Mouse (Mus musculus): ENCODE measurements around the gene Ccdc69. TPM values are rescaled to one million over a fixed set of nuclear protein-coding genes. Genes with fewer than 3 reads are reported as not detected.

Ccdc69 gene
- total RNA-seq, 1 experiment from 2014 or later, result 8.3 TPM

DNA sequence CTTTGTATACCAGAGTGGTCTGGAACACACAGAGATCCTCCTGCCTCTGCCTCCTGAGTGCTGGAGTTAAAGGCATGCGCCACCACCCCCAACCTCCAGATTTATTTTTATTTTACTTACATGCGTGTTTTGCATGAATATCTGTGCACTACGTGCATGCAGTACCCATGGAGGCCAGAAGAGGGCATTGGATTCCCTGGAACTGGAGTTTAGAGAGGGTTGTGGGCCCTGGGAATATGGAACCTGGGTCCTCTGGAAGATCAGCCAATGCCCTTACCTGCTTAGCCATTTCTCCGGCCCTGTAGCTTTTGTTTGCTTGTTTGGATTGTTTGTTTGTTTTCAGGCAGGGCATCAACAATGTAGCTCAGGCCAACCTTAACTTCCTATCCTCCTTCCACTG, 36.6 kb downstream of the Ccdc69 start:
- DNase-seq, result no peak

GRCm38 (mm10) chr11:55039591-55039990, 38.3 kb downstream of the Ccdc69 start:
- DNase-seq, result peak; percentile 90

DNA sequence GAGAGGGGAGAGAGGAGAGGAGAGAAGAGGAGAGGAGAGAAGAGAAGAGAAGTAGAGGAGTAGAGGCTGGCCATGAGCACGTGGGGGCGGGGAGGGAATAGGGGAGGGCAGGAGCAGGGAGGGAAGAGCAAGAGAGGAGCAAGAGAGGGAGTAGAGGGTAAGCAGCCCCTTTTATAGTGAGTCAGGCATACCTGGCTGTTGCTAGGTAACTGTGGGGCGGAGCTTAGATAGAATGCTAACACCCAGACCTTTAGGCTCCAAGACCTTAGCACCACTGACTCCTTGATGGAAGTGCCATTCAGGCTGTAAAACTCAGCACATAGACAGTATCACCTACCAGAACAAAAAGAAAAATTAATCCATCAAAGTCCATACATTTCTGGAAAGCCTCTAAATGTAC, 41.3 kb downstream of the Ccdc69 start:
- DNase-seq, result no peak

DNA sequence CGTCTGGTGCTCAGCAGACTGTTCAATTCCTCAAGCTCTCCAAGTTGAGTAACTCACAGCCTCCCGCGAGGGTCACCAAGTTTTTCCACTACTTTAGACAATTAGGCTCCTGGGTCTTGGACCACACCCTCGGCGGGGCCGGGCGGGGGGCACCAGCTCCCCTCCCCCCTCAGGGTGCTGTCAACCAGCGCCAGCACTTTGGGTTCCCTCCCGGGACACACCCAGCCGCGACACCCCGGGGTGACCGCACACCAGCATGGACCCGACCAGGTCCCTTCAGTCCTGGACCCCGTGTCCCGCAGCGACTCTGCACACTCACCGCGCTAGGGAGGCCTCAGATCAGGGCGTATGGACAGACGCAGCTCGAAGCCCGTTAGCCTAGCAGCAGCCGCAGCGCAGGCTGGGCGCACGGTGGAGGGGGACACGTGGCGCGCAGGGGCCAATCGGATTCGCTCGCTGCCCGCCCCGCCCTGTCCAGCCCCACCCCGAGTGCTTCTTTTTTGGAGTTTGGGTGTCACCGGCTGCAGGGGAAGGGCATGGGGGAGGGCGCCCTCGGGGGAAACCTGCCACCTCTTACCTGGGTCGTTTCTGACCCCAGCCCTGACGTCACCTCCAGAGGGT, 44.8 kb downstream of the Ccdc69 start, which contains the start of gene Anxa6:
Anxa6 (minus strand) TSS at position 406 of the 621 bp plus-strand sequence.
- DNase-seq, result peak; percentile 93

DNA sequence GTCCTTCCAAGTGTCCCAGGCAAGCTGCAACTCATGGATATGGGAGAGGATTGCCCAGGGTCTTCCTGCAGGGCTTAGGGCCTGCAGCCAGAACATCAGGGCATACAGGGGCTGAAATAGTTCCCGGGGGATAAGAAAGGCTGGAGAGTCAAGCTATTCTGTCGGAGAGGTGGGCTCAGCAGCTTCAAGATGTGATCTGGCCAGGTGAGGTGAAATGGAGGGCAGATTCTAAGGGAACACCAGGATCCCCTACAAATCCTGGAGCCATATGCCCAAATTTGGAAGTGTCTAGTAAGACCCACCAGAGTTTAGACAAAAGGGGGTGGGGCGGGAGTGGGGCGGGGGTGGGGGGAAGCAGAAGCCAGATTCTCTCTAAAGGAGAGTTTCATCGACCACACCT, 45.6 kb downstream of the Ccdc69 start:
- no peak for DNase-seq

GRCm38 (mm10) chr11:55031991-55032280, 46.0 kb downstream of the Ccdc69 start:
- no peak for DNase-seq

- no peak for DNase-seq
Measured at GRCm38 (mm10) chr11:55031211-55031990, 46.5 kb downstream of the Ccdc69 start.

DNA sequence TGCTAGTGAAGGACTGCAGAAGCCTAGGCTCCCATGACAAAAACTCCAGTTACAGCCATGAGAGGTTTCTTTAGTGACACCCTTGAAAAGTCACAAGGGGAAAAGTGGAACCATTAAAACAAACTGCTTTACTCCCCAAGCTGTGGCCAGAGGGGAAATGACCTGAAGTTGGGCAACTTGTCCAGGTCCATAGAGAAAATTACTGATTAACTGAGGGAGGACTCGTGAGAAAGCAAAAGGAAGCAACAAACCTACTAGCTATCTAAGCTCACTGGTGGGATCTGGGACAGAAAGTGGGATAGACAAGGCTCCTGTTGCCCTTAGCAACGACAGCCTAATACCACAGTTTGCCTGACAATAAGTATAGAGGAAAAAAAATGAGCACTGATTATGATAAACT, 49.4 kb downstream of the Ccdc69 start:
- no peak for DNase-seq

- DNase-seq, result no peak
Measured at GRCm38 (mm10) chr11:55027204-55027855, 50.6 kb downstream of the Ccdc69 start.

GRCm38 (mm10) chr11:55025896-55026295, 52.0 kb downstream of the Ccdc69 start:
- DNase-seq, result peak; percentile 43

DNA sequence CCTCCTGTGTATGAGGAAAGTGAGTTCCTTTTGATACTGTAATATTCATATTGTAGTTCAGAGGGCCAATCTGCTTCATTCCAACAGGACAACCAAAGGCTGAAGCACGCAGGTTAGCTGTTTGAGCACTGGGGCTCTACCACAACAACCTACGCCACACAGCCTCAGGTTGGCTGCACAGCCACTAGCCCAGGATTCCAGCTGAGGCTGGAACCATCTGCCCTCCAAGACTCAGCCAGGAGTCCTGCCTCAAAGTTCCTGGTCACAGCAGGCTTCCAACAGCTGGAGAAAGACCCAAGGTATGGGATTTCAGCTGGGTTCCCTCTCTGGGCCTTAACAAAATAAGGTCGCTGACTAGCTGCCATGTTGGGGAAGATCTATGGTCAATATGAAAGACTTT, 54.3 kb downstream of the Ccdc69 start:
- no peak for DNase-seq

GRCm38 (mm10) chr11:55023049-55023564, 54.8 kb downstream of the Ccdc69 start:
- peak; percentile 91 for DNase-seq

DNA sequence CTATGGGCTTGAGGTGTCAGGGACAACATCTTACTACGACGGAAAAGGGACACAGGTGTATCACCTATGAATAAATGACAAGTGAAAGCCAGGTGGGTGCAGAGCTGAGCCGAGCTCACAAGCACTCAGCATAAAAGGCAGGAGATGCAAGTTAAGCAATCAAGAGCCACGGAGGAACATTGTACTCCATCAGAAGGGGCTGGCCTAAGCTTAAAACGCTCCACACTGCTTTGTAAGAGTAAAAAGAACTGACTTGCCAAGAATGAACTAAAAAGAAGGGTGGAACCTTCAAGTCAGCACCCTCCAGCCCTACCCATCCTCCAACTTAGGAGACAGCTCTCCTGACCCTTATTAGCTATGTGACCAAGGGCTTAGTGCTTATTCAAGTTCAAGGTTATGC, 55.4 kb downstream of the Ccdc69 start:
- peak; percentile 17 for DNase-seq

- DNase-seq, result peak; percentile 45
Measured at GRCm38 (mm10) chr11:55021859-55022258, 56.1 kb downstream of the Ccdc69 start.

GRCm38 (mm10) chr11:55021458-55021857, 56.5 kb downstream of the Ccdc69 start:
- DNase-seq, result no peak

- no peak for DNase-seq
Measured at GRCm38 (mm10) chr11:55019711-55020110, 58.2 kb downstream of the Ccdc69 start.

DNA sequence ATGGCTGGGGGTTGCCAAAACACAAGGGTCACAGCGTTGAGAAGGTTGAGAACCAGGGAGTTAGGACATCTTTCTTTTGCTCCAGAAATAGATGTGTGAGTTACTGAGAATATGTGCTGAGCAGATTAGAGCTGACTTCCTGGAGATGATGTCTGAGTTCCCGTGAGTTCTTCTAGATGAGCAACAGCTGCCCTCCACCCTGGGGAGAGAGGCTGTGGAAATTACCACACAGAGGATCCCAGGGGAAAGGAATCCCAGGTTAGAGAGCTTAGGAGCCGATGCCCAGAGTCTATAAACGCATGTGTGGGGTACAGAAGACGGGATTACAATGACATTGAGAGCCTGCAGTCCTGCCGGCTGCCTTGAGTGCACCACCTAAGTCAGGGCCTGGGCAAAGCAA, 59.9 kb downstream of the Ccdc69 start:
- no peak for DNase-seq

GRCm38 (mm10) chr11:55017201-55017600, 60.7 kb downstream of the Ccdc69 start:
- no peak for DNase-seq

DNA sequence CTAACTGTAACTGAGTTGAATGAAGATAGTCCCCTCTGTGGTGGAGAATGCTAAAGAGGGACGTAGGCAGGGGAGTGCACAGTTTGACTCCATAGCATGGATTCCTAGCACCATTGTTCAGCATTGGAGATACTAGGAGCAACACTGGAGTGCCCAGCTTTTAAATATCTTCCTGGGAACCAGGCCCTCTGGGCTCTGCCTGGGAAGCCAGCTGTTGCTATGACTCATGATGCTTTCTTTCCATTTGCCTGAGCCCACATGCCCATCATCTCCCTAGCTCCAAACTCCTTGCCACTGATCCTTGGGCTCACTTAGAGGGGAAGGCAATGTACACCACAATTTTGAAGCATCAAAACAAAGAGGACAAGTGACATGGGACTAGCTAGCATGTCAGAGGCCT, 61.2 kb downstream of the Ccdc69 start:
- no peak for DNase-seq

DNA sequence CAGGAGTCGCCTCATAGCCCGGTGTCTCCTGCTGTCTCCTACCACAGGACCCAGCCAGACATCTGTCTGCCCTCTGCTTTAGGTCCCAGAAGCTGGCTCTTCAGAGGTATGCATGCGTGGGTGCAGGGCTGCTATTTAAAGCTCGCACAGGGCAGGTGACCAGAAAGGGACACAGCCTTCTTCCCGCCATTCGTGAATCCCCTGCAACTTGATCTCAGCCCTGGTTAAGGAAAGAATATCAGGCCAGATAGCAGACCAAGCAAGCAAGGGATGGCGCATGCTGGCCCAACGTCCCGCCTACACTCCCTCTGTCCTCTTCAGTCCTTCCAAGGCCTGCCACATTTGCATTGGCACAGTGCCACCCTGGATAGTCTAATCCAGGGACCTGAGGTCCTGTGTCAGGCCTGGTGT, 62.1 kb downstream of the Ccdc69 start:
- DNase-seq, result peak; percentile 89

DNA sequence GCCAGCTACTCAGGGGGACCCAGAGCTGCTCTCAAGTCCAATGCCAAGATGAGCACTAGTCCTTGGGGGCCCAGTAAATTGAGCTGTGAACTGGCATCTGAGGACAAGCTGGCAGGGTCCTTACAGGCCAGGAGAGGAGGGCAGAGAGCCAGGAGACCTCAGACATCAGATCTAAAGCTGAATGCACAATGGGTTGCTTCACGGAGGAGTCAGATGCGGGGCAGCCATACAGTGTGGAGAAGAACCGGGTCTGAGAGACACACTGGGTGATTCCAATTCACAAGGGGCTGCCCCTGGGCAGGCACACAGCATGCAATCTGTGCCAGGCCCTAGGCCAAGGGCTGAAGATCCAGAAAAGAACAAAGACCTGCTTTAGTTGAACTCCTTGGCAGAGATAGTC, 62.7 kb downstream of the Ccdc69 start:
- DNase-seq, result no peak

GRCm38 (mm10) chr11:55013802-55014201, 64.1 kb downstream of the Ccdc69 start:
- DNase-seq, result no peak
